Mouse (Mus musculus) ES-E14 (cell line): Measurements from ENCODE around the gene Nav3.

Experiments
- CHD2 ChIP-seq: IDR thresholded peaks from 2 replicates; pipeline ENCODE4 v1.6.1; 2014; ENCODE audit warnings: mild to moderate bottlenecking, low read depth, low read length, inconsistent platforms
- HCFC1 ChIP-seq: IDR thresholded peaks from 2 replicates; pipeline ENCODE4 v1.6.1; 2012; ENCODE audit warnings: low read length, inconsistent platforms, borderline replicate concordance; ENCODE audit not compliant: insufficient read depth
- ZNF384 ChIP-seq: IDR thresholded peaks from 2 replicates; pipeline ENCODE4 v1.6.1; 2012; ENCODE audit warnings: low read depth, low read length, inconsistent platforms

GRCm38 (mm10) chr10:109718390-109718789 lies 737.6 kb downstream of the Nav3 start:
- TF ChIP-seq CHD2 (no peak), HCFC1 (no peak), ZNF384 (no peak)
